Mouse (Mus musculus) CD4-positive, CD25-positive, alpha-beta regulatory T cell, adult 2 months (primary cell): ENCODE measurements at regions not wholly inside any gene's neighbourhood (a gene's known extent, or its start where the extent isn't known, plus 50 kb on each side); places are given as distances from the start of the nearest gene placed in this dataset.

ENCODE experiments used
- DNase-seq: peaks from one replicate; pipeline ENCODE4 v3.0.0-alpha.2; 2012; ENCODE audit warnings: low read depth, low spot score

- no peak for DNase-seq
Observed at GRCm38 (mm10) chr10:27995035-27995399, 79.6 kb upstream of the Ptprk start.

GRCm38 (mm10) chr10:28010756-28011155 lies 63.9 kb upstream of the Ptprk start:
- DNase-seq, result no peak

GRCm38 (mm10) chr10:28012135-28012534 lies 62.5 kb upstream of the Ptprk start:
- no peak for DNase-seq

- DNase-seq, result no peak
Observed at GRCm38 (mm10) chr10:28013401-28013800, 61.2 kb upstream of the Ptprk start.

GRCm38 (mm10) chr10:28014306-28014825 lies 60.3 kb upstream of the Ptprk start:
- no peak for DNase-seq
